7 mouse cellular contexts compared by ENCODE assay signal in genomic region chr5:140702618-140703175, GRCm38 (mm10). TPM values are rescaled to one million over a fixed set of nuclear protein-coding genes. Genes with fewer than 3 reads are reported as not detected.
DNase-seq lines count a peak whose midpoint lies in the region.

No protein-coding gene starts in this region.

- no peaks in the 10 kb centered on the region for H3K9me3 ChIP-seq in forebrain, embryonic 10.5 days

- peaks cover 35% of the 10 kb centered on the region for H3K36me3 ChIP-seq in forebrain, embryonic 10.5 days (replicated peaks)

- peaks cover 63% of the 10 kb centered on the region for H3K4me1 ChIP-seq in forebrain, embryonic 10.5 days

- peak overlapping the region; percentile 94 for H3K27ac ChIP-seq in forebrain, embryonic 10.5 days

- 67% methylated on average over 19 of the region's 19 CpGs for WGBS in forebrain, embryonic 10.5 days

- H3K4me3 ChIP-seq in forebrain, embryonic 10.5 days = peak overlapping the region; percentile 84

- H3K27me3 ChIP-seq in forebrain, embryonic 10.5 days (ENCODE audit: poor library complexity, severe bottlenecking) = no peaks in the 10 kb centered on the region

- DNase-seq in A20 (ENCODE audit: low read depth, low spot score) = peak; percentile 80
- peak; percentile 22 for DNase-seq in CD4-positive helper T cell, adult 2 months (ENCODE audit: low read depth, low spot score)
- peak; percentile 28 for DNase-seq in forebrain, embryonic 10.5 days (ENCODE audit: extremely low spot score, low spot score)
- peak; percentile 15 for DNase-seq in kidney, adult 9 months
- peak; percentile 18 for DNase-seq in neural tube, embryonic 10.5 days (ENCODE audit: extremely low spot score, low spot score)
- DNase-seq in layer of hippocampus, postnatal 10 days (ENCODE audit: low spot score in 2 of 2) = no peak
- DNase-seq in adrenal gland, postnatal 4 days (ENCODE audit: low spot score in 2 of 2) = no peak

RNA-seq across cellular contexts. Expression of gene Iqce, which starts 0.5 kb away (rescaled TPM):
- polyA plus RNA-seq in forebrain, embryonic 10.5 days (2016; fragmentation: Nextera tagmentation; extraction: Ambion mirVana) = 24.0 and 30.5 TPM in 2 replicates
- 10 to 100 TPM; 53.7 to 54.5 TPM for total RNA-seq in layer of hippocampus, postnatal 10 days (2021)
- 10 to 100 TPM; 40.3 to 41.3 TPM for total RNA-seq in adrenal gland, postnatal 4 days (2021)

RNA-seq across cellular contexts. Expression of gene Brat1, which starts 2.1 kb away (rescaled TPM):
- polyA plus RNA-seq in forebrain, embryonic 10.5 days (2016; fragmentation: Nextera tagmentation; extraction: Ambion mirVana) = 21.5 and 23.6 TPM in 2 replicates
- total RNA-seq in layer of hippocampus, postnatal 10 days (2021) = 10 to 100 TPM; 27.6 to 28.5 TPM
- total RNA-seq in adrenal gland, postnatal 4 days (2021) = 10 to 100 TPM; 23.9 to 24.2 TPM

RNA-seq across cellular contexts. Expression of gene Amz1, which starts 21.2 kb away (rescaled TPM):
- polyA plus RNA-seq in forebrain, embryonic 10.5 days (2016; fragmentation: Nextera tagmentation; extraction: Ambion mirVana) = 0.63 and 0.66 TPM in 2 replicates
- 10 to 100 TPM; 27.1 to 28.8 TPM for total RNA-seq in layer of hippocampus, postnatal 10 days (2021)
- 1 to 10 TPM; 1.2 to 1.5 TPM for total RNA-seq in adrenal gland, postnatal 4 days (2021)

RNA-seq across cellular contexts. Expression of gene Ttyh3, which starts 53.9 kb away (rescaled TPM):
- polyA plus RNA-seq in forebrain, embryonic 10.5 days (2016; fragmentation: Nextera tagmentation; extraction: Ambion mirVana) = 31.6 and 35.7 TPM in 2 replicates
- total RNA-seq in layer of hippocampus, postnatal 10 days (2021) = 100 to 1,000 TPM; 371 to 388 TPM
- total RNA-seq in adrenal gland, postnatal 4 days (2021) = 100 to 1,000 TPM; 199 to 212 TPM

Comparison
In these comparisons a context has a peak if more than half of its experiments do, and no peak if none do; other contexts are left out.
1. DNase-seq: peak in A20 (single experiment), CD4-positive helper T cell, adult 2 months (single experiment), forebrain, embryonic 10.5 days (single experiment), kidney, adult 9 months (single experiment) and neural tube, embryonic 10.5 days (single experiment); none in layer of hippocampus, postnatal 10 days (0 of 2) and adrenal gland, postnatal 4 days (0 of 2).
2. RNA of gene Amz1, which starts 21.2 kb away (total RNA-seq): 27.1 to 28.8 TPM in layer of hippocampus, postnatal 10 days; 1.2 to 1.5 TPM in adrenal gland, postnatal 4 days; every median in the first group is over 10 times any median in the second.